Mouse (Mus musculus): ENCODE results near the gene Aldh3a2.

GRCm38 (mm10) chr11:61225941-61226412, 41.3 kb downstream of the Aldh3a2 start:
- TF ChIP-seq CTCF (IDR thresholded peaks at IDR 0.05; ENCODE audit: control insufficient read depth, insufficient read depth, insufficient read length) (no peak), USF1 (IDR thresholded peaks at IDR 0.05; ENCODE audit: low read depth) (no peak), MYOG (IDR thresholded peaks at IDR 0.05; ENCODE audit: control insufficient read depth, extremely low read depth, insufficient read length) (no peak), FOSL1 (IDR thresholded peaks at IDR 0.05; ENCODE audit: insufficient read depth, low read length, poor library complexity, severe bottlenecking) (no peak)

Data from C2C12 (cell line).